Mouse (Mus musculus): ENCODE results near the gene Ifi203.
"Not testable (repeated sequence)": the region's sequence is repeated elsewhere in the genome, so short reads cannot be mapped to it uniquely, and the experiment has no call there.

Gene Ifi203

GRCm38 (mm10) chr1:173941924-173942779 lies at the start of gene Ifi203, which contains the start of gene Mndal:
Ifi203 (minus strand) TSS chr1:173942672.
Mndal (minus strand) TSS chr1:173942491.
- DNase-seq (ENCODE audit: inconsistent ontology term), result not testable (repeated sequence)

GRCm38 (mm10) chr1:173982694-173983305 lies 40.3 kb upstream of the Ifi203 start, which contains the start of gene Ifi202b:
Ifi202b (minus strand) TSS chr1:173982744.
- not testable (repeated sequence) for DNase-seq (ENCODE audit: inconsistent ontology term)

- not testable (repeated sequence) for DNase-seq (ENCODE audit: inconsistent ontology term)
Observed at GRCm38 (mm10) chr1:173981038-173981437, 38.6 kb upstream of the Ifi203 start.

- no peak for DNase-seq (ENCODE audit: inconsistent ontology term)
Observed at GRCm38 (mm10) chr1:173977622-173978021, 35.1 kb upstream of the Ifi203 start.

DNA sequence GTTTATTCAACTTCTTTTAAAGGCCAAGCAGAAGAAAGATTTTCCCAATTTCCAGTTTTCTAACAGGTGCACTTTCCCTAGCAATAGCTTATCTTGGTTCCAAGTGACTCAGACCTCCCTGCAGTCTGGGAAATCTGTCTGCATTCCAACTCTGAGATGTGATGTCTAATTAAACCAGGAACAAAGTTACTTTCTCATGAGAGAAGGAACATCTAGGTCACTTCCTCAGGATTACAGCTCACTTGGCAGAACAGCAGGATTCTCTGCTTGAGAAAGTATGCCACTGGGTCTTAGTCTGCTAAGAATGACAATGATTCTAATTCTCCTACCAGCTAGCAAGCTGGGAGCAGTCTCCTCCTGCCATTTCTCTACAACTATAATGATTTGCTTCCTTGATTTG lies 30.6 kb upstream of the Ifi203 start:
- peak; percentile 90 for DNase-seq (ENCODE audit: inconsistent ontology term)

GRCm38 (mm10) chr1:173961491-173961890 lies 19.0 kb upstream of the Ifi203 start:
- not testable (repeated sequence) for DNase-seq (ENCODE audit: inconsistent ontology term)

DNA sequence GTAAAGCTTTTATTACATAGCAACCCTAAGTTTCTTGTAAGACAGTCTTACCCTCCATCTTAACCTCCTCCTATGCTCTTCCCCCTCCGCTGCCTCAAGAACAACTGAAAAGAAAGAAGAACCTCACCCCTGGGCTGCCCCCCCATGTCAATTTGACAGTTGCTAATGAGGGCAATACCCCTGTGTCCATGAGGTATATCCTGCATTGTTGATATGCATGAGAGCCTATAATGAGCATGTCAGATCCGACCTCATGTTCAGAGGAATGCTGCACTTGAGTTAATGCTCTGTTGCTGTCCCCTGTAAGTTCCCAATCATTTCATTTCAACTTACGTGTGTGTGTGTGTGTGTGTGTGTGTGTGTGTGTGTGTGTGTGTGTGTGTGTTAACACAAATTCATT lies 17.5 kb upstream of the Ifi203 start:
- DNase-seq (ENCODE audit: inconsistent ontology term), result not testable (repeated sequence)

GRCm38 (mm10) chr1:173955839-173956527 lies 13.5 kb upstream of the Ifi203 start:
- DNase-seq (ENCODE audit: inconsistent ontology term), result not testable (repeated sequence)

DNA sequence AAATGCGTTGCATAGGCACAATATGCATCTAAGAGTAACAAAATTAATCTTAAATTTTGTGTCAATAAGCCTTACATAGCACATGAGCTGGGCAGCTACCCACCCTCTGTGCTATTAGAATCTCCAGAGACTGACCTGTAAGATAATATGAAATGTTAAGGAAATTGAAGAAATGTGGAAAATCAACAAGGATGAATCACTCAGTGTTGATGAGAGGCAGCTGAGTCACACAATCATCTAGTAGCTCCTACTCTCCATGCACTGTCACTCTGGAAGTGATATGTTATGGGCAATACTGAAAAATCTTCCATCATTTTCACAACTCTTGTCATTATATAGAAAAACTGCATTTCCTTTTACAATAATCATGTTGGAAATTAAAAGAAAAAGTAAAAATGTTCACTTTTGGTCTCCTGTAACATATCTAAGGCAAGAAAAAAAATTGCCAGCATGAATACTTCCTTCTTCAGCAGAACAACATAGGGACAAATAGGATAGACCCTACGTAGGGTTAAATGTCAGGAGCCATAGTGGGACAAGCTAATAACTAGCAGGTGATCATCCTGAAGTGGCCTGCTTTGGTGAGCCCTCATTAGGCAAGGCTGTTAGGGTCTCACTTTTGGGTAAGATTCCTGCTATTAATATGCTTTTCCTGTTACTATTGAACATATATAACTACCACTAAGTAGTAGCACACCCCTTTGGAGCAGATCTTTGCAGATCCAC lies 12.8 kb upstream of the Ifi203 start:
- DNase-seq (ENCODE audit: inconsistent ontology term), result no peak

DNA sequence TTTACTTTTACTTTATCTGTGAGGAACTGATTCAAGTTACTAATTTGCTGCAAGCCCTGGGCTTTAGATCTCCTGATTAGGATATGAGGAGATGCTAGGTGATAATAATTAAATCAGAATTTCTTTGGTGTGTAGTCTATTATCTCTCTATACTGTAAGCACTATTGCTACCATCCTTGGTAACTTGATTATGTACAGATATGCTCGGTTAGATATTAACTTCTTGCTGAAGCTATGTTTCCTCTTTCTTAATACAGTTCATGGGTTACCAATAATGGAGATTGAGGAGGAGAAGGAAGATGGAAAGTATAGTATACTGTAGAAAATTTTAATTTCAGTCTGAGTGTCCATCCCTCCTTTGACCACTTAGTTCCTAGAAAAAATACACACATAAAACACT lies 11.1 kb upstream of the Ifi203 start:
- DNase-seq (ENCODE audit: inconsistent ontology term), result no peak

DNA sequence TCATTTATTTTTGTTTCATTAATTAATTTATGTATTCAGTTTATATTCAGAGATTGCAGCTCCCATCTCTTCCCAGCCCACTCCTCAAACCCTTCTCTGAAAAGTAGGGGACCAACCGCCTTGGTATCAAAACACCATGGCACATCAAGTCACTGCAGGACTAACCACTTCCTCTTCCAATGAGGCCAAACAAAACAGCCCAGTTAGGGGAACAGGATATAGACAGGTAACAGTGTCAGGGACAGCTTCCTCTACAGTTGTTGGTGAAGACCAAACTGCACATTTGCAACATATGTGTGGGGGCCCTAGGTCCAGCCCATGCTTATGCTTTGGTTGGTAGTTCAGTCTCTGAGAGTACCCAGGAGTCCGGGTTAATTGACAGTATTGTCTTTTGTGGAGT lies 6.6 kb upstream of the Ifi203 start:
- DNase-seq (ENCODE audit: inconsistent ontology term), result not testable (repeated sequence)

- peak; percentile 34 for DNase-seq (ENCODE audit: inconsistent ontology term)
Observed at GRCm38 (mm10) chr1:173942780-173943066, 251 bp upstream of the Ifi203 start.

DNA sequence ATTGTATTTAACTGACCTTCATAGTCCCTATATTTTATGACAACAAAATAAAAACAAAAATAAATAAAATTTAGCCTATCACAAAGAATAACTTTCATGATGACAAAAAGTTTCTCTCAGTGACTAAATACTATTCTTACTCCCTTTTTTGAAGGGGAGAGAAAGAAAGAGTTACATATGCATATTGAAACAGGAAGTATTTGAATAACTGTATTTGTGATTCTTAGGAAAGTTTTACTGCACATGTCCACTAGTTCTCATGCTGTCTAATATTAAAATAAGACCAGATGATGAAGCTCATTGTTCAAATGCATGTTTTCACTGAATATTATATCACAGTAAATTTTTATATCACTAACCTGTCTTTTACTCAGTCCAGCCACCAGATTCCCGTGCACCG lies 950 bp downstream of the Ifi203 start:
- DNase-seq (ENCODE audit: inconsistent ontology term), result not testable (repeated sequence)

DNA sequence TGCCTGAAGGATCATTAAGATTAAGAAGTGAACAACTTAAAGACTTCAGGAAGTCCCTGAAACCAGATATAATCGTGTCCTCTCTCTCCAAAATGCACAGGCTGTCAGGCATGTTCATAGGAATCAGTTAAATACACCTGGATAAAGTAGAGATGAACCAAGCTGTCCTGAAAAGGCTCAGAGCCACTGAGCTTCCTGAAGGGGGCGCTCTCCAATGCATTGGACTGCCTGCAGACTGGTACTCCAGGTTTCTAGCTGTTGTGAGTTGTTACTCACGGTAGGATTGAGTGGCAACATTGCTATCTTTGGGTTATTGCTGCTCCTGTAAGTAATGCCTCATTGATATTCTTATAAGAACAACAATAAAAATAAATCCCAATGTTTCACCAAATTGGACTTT lies 23.2 kb downstream of the Ifi203 start:
- not testable (repeated sequence) for DNase-seq (ENCODE audit: inconsistent ontology term)

DNA sequence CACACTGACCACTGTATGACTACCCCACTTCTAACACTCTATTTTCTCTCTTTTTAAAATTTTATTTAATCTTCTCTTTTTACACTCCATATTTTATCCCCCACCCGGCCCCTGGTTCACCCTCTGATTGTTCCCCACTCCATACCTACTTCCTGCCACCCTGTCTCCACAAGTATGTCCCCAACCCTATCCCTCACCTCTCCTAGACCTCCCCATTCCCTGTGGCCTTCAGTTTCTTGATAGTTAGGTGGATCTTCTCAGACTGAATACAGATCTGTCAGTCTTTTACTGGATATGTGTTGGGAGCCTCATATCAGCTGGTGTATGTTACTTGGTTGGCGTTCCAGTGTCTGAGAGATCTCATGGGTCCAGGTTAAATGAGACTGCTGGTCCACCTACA lies 27.9 kb downstream of the Ifi203 start:
- DNase-seq (ENCODE audit: inconsistent ontology term), result no peak

DNA sequence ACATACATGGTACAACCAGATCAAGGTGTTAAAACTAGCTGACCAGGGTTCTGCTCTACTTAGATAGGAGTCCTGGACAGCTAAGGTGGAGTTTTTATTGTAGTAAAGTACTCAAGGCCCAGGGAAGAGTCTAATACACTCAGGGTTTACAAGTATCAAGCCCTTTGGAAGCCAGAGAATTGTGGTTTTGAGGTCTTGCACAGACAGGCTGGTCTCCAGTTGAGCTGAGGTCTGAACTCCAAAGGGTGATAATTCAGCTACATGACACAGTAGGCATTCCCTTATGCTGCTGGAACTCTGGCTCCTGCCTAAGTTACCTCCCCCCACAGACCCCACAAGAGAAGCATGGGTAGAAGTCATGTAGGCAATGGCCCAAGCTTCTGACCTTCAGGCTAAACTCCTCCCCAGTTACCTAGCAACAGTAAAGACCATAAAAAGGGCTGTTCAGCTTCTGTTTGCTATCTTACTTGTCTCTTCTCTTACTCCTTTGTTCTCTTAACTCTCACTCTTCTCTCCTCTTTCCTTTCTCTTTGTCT lies 29.1 kb downstream of the Ifi203 start:
- DNase-seq (ENCODE audit: inconsistent ontology term), result peak; percentile 55

DNA sequence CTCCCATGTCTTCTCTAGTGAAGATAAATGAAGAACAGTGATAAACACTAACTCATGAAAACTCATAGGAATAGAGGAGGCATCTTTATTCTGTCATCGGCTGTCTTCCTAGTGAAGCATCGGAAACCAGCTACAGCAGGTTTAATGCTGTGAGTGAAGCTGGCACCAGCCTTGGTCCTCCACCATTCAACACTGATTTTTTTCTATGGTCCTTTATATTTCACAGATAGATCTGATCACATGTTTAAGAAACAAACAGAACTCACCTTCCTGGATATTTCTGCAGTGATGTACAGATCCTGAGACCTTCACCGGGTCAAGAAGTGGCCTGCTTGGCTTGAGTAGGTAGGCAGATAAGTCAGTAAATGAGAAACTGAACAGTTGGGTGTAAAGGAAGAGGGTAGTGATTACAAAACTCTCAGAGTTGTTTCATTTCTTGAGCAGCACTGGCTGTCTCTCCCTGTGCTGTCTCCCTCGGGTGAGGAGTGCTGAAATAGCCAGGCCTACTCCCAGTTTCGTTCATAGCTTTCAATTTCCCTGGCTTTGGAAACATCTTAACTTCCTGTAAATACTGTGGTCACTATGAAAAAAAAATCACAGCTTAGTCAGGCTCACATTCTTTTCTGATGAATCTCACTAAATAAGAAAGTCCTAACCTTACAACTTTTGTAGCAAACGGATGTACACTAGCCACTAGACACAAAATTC lies 29.8 kb downstream of the Ifi203 start, which contains the start of gene Ifi211:
TSS of gene Ifi211 (minus strand) at position 499 of the 708 bp plus-strand sequence.
- peak; percentile 73 for DNase-seq (ENCODE audit: inconsistent ontology term)

- DNase-seq (ENCODE audit: inconsistent ontology term), result no peak
Observed at GRCm38 (mm10) chr1:173911808-173912464, 30.5 kb downstream of the Ifi203 start.

GRCm38 (mm10) chr1:173908390-173908789 lies 34.1 kb downstream of the Ifi203 start:
- DNase-seq (ENCODE audit: inconsistent ontology term), result not testable (repeated sequence)

DNA sequence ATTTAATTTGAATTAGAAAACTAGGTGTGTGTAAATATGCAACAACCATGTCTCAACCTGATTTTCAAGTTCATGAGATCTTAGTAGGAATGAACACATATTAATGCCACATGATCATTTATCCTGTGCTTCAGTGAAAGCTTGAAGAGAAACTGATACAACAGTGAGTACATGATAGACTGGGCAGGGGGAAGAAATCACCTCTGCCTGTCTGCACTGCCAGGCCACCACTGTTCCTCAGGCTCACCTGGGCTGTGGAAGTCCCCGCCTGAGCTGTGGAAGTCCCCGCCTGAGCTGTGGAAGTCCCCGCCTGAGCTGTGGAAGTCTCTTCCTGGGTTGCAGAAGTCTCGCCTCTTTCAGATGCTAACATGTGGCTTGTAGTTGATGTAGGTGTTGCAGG lies 36.6 kb downstream of the Ifi203 start:
- not testable (repeated sequence) for DNase-seq (ENCODE audit: inconsistent ontology term)
